Mouse (Mus musculus): ENCODE data around the gene Vmn2r70. TPM values are rescaled to one million over a fixed set of nuclear protein-coding genes. Genes with fewer than 3 reads are reported as not detected.

Vmn2r70 gene
- total RNA-seq (2021) = not detected
- long read RNA-seq, experiment 1 = 0 reads
- long read RNA-seq, experiment 2 = 0 reads

- DNase-seq (ENCODE audit: low spot score in 2 of 2) = no peak
Measured at GRCm38 (mm10) chr7:85569092-85569491, at the start of gene Vmn2r70. TSS of gene Vmn2r70 (minus strand) at chr7:85569192.

DNA sequence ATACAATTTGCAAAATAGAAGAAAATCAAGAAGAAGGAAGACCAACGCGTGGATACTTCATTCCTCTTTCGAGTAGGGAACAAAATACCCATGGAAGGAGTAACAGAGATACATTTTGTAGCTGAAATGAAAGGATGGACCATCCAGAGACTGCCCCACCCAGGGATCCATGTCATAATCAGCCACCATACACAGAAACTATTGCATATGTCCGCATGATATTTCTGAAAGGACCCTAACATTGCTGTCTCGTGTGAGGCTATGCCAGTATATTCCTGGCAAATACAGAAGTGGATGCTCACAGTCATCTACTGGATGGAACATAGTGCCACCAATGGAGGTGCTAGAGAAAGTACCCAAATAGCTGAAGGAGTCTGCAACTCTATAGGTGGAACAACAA is 6.2 kb downstream of the Vmn2r70 start, which contains the start of gene Vmn2r71:
TSS of gene Vmn2r71 (plus strand) at position 301 of the 400 bp plus-strand sequence.
- DNase-seq (ENCODE audit: low spot score in 2 of 2) = no peak

DNA sequence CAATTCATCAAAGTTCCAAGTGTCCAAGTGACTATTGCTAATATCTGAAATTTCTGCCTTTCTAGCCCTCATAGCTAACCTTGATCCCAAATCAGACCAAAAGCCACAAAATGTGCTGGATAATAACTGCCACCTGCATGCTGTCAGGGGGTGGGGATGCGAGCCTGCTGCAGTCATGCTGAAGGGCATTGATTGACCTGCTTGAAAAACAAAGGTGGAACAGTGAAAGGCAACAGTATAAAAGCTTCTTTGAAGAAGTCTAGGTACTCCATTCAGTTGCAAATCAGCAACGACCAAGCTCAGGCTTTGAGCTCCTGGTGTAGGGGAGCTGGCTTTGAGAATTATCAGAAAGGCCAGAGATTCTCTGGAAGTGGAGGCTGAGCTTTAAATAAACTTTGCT is 25.9 kb downstream of the Vmn2r70 start:
- DNase-seq (ENCODE audit: low spot score in 2 of 2) = no peak

DNA sequence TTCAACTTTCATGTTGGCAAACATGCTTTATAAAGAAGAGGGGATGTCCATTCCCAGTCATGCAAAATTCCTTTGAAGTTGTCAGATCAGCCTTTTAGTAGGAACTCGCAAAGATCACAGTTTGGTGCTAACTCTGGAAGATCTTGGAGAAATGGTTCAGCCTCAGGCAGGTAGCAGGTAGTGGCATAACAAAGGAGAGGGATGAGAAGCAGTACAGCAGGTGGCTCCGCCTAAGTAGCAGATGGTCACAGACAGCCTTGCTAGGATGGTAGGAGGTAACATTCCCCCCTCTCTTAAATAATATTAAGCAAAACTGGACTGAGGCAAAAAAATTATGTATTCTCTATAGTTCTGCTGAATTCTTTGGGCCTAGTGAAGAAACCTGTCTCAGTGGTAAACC is 26.9 kb downstream of the Vmn2r70 start:
- DNase-seq (ENCODE audit: low spot score in 2 of 2) = no peak

Other genes with a start within 250 kb of the Vmn2r70 start
- gene Vmn2r69, start 153.3 kb downstream of the Vmn2r70 start, total RNA-seq (2021) = not detected
- not detected for gene Vmn2r71, start 6.1 kb downstream of the Vmn2r70 start, total RNA-seq (2021)
- gene Vmn2r72, start 185.9 kb upstream of the Vmn2r70 start, total RNA-seq (2021) = not detected

Data from adrenal gland, postnatal 4 days (tissue).